Mouse (Mus musculus): ENCODE results near the gene Fbxo6.

The Fbxo6 gene

GRCm38 (mm10) chr4:148160436-148161390, 8.8 kb upstream of the Fbxo6 start, which contains the start of the genes Fbxo44 and Fbxo2:
Gene Fbxo44 (minus strand): TSS chr4:148160482.
Gene Fbxo2 (plus strand): TSS chr4:148160621.
- DNase-seq (ENCODE audit: low spot score), result no peak

DNA sequence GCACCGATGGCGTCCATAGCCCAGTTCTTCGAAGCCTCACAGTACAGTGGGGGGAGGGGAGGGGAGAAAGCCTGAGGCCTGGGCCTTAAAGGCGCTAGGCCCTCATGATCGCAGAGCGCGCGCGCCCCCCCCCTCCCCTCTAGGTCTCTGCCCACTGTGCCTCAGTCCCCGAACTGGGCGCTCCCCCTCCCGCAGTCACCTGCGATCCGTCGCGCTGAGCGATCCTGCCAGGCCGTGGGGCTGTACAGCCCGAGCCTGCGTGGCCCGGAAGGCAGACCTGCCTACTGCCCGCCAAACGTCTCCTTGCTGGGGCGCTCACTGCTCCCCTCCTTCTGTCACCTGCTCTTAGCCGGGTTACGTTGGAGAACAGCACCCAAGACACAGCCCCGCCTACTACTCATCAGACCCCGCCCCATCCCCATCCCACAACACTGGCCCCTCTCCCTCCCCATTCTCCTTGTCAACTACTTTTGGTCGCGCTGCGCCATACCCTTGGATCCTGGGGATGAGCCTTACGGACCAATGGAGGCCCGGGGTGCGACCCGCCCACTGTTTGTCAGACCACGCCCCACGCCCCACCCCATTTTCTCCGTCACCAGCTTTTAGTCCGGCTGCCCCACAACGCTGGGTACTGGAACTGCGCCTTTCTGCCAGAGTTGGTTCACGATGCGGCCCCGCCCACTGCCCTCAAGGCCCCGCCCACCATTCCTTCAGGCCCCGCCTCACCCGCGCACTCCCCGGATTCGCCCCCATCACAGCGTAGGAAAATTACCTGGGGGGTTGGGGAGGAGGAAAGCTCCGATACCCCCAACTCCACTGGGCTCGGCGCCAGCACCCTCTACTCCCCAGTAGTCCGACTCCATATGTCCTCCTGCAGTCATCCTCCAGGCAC, 7.8 kb upstream of the Fbxo6 start:
- peak; percentile 36 for DNase-seq (ENCODE audit: low spot score)

- DNase-seq (ENCODE audit: low spot score), result no peak
Measured at GRCm38 (mm10) chr4:148158436-148159348, 6.8 kb upstream of the Fbxo6 start.

DNA sequence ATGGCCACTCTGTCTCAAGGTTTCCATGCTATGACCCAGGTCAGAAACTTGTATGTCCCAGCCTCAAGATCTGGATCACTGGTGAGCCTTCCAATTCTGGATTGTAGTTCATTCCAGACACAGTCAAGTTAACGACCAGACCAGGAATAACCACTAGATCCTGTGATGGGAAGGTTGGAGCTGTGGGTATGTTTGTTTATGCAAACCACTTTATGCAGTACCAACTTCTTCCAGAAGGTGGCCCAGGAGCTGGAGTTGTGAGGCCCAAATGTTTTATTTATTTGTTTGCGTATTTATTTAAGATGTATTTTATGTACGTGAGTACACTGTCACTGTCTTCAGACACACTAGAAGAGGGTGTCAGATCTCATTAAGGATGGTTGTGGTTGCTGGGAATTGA, 3.0 kb upstream of the Fbxo6 start:
- no peak for DNase-seq (ENCODE audit: low spot score)

DNA sequence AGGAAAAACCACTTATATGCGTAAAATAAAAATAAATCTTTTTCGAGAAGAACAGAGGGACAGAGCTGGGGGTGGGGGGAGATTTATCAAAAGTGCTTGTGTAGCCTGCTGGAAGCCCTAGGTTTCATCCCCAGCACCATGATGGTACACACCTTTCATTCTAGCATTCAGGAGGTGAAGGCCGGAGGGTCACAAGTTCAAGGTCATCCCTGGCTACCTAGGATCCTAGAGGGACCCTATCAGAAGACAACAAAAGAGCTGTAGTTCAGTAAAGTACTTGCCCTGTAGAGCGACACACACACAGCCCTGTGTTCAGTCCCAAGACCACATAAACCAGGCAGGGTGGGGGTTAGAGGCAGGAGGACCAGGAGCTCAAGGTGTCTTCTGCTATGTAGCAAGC, 2.1 kb upstream of the Fbxo6 start:
- DNase-seq (ENCODE audit: low spot score), result no peak

GRCm38 (mm10) chr4:148152547-148152946, 607 bp upstream of the Fbxo6 start:
- DNase-seq (ENCODE audit: low spot score), result no peak

DNA sequence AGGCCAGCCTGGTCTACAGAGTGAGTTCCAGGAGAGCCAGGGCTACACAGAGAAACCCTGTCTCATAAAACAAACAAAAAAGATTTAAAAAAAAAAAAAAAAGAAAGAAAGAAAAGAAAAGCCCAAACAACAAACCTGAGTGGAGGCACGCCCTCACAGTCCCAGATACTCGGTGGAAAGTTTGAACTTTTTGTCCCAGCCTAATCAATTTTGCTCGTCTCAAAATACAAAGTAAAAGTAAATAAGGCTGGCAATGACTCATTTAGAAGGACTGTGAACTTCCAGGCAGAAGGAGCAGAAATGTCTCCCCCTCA, 1.0 kb downstream of the Fbxo6 start:
- no peak for DNase-seq (ENCODE audit: low spot score)

DNA sequence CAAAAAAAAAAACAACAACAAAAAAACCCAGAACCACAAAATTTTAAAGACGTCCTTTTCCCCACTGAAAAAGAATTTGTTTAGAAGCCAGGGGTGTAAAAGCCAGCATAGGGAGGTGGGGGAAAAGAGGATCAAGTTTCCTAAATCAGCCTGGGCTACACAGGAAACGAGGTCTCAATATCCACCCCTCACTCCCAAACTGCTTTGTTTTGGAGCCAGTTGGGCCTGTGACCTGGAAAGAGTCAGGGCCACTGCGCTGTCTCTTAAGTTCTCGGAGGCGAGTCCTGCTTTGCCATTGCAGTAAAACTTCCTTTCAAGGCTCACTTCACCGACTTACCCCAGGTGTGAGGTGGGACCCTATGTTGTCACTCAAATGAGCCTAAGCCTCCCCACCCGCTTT, 1.7 kb downstream of the Fbxo6 start:
- DNase-seq (ENCODE audit: low spot score), result no peak

GRCm38 (mm10) chr4:148149540-148149939, 2.4 kb downstream of the Fbxo6 start:
- DNase-seq (ENCODE audit: low spot score), result no peak

GRCm38 (mm10) chr4:148147714-148148113, 4.2 kb downstream of the Fbxo6 start:
- no peak for DNase-seq (ENCODE audit: low spot score)

DNA sequence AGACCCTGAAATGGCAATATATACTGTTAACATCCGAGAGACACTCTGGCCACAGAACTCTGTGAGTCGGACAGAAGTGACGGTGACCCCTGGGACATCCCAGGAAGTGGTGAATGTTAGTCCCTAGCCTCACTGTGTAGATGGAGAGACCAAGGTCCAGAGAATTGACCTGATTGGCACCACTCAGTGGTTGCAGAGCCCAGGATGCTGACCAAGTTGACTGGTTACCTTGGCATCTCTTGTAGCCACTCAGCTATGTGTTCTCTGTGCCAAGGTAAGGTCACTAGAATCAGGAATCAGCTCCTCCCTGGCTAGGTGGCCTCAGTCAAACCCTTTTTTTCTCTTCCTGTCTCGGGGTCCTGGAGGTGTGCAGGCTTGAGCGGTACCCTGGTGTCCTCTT, 8.2 kb downstream of the Fbxo6 start:
- DNase-seq (ENCODE audit: low spot score), result no peak

GRCm38 (mm10) chr4:148140098-148141011, 11.6 kb downstream of the Fbxo6 start:
- peak; percentile 94 for DNase-seq (ENCODE audit: low spot score)

DNA sequence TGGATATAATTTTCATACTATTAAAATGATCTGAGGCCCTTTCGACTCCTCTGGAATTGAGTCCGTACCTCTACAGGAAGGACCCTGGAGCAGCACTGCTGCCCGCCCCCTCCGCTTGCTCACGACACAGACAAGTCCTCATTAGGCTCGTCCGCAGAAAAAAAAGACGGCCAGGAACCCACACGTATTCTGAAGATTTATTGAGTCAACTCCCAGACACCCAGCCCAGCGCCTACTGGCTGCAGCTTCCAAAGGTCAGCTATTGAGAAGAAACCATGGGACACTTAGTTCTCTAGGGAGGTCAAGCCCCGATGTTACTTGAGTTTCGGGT, 12.2 kb downstream of the Fbxo6 start:
- no peak for DNase-seq (ENCODE audit: low spot score)

- no peak for DNase-seq (ENCODE audit: low spot score)
Measured at GRCm38 (mm10) chr4:148137503-148137902, 14.4 kb downstream of the Fbxo6 start.

DNA sequence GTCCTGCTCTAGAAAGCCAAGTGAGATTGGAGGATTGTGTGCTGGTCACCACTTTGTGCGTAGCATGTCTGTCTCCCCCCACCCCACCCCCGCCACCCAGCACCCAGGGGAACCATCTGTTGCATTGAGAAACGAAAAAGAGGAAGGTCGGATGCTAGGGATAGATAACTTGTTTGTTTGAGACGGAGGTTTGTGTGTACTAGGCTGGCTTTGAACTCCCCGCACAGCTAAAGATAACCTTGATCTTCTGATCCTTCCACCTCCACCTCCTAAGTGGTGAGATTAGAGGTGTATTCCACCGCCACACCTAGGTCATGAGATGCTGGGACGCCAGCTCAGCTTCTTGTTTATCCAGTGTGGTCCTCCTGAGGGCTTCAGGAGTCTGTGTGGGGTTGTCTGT, 17.0 kb downstream of the Fbxo6 start:
- DNase-seq (ENCODE audit: low spot score), result no peak

- DNase-seq (ENCODE audit: low spot score), result no peak
Measured at GRCm38 (mm10) chr4:148131497-148132081, 20.4 kb downstream of the Fbxo6 start.

GRCm38 (mm10) chr4:148130561-148131413, 21.2 kb downstream of the Fbxo6 start, which contains the start of gene Draxin:
Gene Draxin (minus strand): TSS chr4:148130698.
- peak; percentile 25 for DNase-seq (ENCODE audit: low spot score)

DNA sequence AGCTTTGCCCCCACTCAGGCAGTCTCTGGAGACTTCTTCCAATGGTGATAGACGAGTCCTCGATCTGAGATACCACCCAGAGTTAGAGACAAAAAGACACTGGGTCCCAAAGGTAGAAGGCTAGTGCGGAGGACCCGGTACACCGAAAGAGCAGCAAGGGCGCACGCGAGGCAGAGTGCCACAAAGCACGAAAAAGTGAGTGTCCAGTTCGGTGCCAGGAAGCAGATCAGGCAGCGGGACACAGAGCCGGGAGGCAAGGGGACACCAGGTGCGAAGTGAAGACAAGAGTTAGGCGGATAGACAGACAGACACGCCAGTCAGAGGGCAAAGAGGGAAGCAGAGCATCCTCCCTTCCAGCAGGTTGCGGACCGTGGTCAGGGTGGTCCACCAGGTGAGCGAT, 21.8 kb downstream of the Fbxo6 start, which contains the start of gene Mad2l2:
Mad2l2 (plus strand) TSS at position 252 of the 400 bp plus-strand sequence.
- DNase-seq (ENCODE audit: low spot score), result no peak

DNA sequence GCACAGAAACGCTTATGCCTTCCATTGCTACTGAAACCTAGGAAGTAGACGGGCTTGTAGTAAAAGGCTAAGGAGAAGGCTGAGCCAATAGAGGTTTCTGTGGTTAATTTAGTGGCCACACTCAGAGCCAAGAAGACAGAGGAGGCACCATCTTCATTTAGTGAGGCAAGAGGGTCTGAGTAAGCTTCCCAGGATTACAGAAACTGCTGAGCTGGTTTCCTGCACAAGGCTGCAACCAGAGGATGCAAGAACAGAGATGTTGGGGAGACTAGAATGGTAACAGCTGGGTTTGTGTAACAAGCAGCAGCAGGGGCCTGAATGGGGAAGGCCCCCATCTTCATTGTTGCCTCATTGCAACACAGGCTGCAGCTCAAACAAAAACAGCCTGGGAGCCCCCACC, 23.3 kb downstream of the Fbxo6 start:
- DNase-seq (ENCODE audit: low spot score), result no peak

Measured in ovary, postnatal 10 days (tissue).